Mouse (Mus musculus) heart, postnatal 10 days (tissue): ENCODE measurements around the gene Tmem156. TPM values are rescaled to one million over a fixed set of nuclear protein-coding genes. Genes with fewer than 3 reads are reported as not detected.

Source experiments
- DNase-seq, 2 experiments: peaks; one replicate each; pipeline ENCODE4 v3.0.0; 2021
- intact Hi-C: fragments of 180-260 bp; cut with DNase I; formaldehyde crosslinking; loops from one replicate; pipeline ENCODE4 v1.15.1; 2025
- total RNA-seq, 2 experiments: library from RNA; stranded (reverse); gene quantifications; 2 replicates each; pipeline ENCODE4 v1.2.3; 2021

Gene Tmem156
- total RNA-seq, 2 experiments from 2014 or later = 0.29 TPM; not detected in 1

DNA sequence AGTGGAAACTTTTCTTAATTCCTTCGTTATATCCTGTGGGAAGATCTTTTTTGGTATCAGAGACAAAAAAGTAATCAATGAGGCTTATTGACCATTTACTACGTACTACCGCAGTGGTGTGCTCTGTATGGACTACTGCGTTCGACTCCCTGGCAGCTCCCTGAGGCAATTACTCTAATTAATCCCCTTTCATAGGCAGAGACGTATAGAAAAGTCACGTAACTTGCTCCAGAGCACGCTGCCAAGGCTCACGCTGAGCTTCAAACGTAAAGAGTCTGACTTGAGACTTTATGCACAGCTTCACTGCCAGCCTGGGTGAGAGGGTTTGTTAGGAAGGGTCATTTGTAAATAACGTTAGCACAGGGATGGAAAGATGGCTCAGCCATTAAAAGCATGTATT lies 8.1 kb upstream of the Tmem156 start:
- no peak for DNase-seq
- intact Hi-C loops = loop anchor here (5.0 kb wide), 1 partner anchor 53 kb away; no protein-coding TSS in a partner anchor

DNA sequence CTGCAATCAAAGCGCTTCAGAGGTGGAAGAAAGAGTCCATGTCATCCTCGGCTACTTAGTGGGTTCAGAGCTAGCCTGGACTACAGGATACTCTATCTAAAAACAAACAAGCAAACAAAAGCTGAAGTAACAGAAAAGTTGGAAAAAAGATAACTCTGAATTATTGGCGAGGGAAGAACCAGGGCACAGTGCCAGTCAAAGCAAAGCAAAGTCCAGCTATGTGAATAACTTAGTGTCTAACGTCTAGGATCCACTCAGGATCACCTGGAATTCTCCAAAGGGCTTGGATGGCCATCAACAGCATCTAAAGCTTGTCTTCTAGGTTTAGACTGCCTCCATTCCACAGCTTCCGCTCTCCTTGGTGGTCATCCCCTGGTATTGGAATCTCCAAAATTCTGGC lies 5.5 kb upstream of the Tmem156 start:
- DNase-seq = no peak
- intact Hi-C loops = no loop called here

DNA sequence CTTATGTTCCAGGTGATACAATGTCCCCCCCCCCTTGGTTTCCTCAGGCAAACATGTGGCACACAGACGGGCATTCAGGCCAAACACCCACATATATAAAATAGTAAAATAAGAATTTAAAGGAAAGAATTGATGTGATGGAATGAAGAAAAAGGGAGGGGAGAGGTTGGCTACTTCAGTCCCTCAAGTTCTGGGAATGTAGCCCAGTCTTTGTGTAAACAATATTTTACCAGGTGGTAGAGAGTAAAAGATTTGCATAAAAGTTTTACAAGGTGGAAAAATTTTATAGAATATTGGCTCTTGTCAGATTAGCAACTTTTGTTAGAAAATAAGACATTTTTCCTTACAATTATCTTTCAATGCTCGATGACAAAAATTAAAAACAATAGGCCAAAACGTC lies 4.9 kb upstream of the Tmem156 start:
- DNase-seq = no peak
- intact Hi-C loops = no loop called here

GRCm38 (mm10) chr5:65096082-65096481 lies 4.2 kb upstream of the Tmem156 start:
- intact Hi-C loops = no loop called here
- no peak for DNase-seq

GRCm38 (mm10) chr5:65094902-65095545 lies 3.1 kb upstream of the Tmem156 start:
- DNase-seq = no peak
- intact Hi-C loops = no loop called here

GRCm38 (mm10) chr5:65093769-65094168 lies 1.8 kb upstream of the Tmem156 start:
- intact Hi-C loops = no loop called here
- no peak for DNase-seq

DNA sequence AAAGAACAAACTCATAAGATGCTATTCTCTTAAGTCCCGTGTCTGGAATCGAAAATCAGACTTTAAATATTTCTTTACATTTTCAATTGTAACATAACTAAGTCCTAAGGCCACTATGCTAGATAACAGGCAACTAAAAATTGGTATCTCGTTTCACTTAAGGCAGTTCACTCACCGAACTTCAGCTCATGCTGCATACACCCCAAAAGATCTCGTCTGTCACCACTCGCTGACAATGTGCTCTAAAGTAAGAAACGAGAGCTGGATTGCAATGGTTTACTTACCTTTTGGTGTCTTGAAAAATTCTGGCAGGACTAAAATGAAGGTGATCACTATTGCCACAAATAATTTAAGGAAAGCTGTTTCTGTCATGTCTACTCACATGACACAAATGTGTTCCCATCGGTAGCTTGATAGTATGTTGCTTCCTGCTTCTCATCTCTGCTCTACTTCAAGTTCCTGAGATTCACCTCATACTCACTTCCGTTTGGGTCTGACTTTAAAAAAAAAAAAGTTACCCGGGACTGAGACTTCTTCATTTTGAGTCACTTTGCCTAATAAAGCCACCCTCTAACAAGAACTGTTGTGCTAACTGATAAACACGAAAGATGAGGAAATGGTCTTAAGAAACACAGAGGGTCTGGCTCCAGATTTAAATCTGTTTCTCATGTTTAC lies 611 bp downstream of the Tmem156 start:
- intact Hi-C loops = no loop called here
- DNase-seq = no peak

DNA sequence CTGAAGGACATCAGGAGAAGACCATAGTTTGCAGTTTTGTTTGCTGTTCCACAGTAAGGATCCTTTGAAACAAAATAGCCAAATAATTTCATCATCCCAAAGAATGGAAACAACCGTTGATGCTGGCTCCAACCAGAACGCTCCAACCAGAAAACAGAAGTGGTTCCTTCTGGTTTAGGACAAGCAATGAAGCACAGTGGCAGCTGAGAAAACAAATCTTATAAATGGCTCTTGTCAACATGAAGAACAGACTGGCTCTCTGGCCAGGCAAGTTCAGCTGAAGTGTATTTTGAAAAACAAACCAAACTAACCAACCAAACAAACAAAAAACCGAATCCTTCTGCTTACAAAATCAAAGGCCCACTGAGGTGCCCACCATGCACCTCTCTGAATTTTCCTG lies 2.2 kb downstream of the Tmem156 start:
- DNase-seq = no peak
- intact Hi-C loops = no loop called here

DNA sequence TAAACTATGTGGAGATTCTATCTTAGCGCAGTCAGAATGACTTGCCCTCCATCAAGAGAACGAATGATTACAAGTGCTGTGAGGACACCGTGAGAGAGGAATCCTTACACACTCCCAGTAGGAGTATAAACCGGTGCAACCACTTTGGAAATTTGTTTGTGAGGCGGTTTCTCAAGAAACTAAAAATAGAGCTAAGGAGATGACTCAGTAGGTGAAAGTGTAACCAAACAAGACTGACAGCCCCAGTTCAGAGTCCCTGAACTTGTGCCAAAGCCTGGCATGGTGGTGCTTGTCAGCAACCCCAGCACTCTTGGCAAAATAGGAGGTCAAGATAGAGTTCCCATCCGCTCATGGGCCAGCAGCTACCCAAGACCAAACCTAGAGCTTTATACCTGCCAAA lies 5.4 kb downstream of the Tmem156 start:
- peak; percentile 61 to 63 for DNase-seq
- intact Hi-C loops = no loop called here

GRCm38 (mm10) chr5:65081836-65082235 lies 10.1 kb downstream of the Tmem156 start:
- intact Hi-C loops = no loop called here
- no peak for DNase-seq

DNA sequence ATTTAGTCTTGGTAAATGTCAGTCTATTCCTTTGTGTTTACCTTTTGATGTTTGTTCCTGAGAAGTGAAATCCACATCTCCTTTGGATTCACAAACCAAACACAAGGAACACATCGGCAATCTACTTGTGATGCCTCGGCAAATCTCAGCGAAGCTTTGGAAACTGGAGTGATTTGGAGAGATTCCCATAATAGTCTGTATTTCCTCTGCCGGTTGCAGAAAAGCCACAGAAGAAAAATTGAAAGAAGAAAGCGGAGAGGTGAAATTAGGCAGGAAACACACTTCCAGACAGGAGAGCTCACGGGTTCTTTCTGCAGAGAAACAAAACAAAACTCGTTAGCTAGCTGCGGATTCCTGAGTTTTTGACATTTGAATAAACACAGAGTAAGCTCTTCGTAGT lies 12.1 kb downstream of the Tmem156 start:
- peak in 1 of 2 experiments; percentile 26 for DNase-seq
- intact Hi-C loops = loop anchor here (5.0 to 10.0 kb wide), 2 partner anchors 132 to 165 kb away; no protein-coding TSS in a partner anchor

DNA sequence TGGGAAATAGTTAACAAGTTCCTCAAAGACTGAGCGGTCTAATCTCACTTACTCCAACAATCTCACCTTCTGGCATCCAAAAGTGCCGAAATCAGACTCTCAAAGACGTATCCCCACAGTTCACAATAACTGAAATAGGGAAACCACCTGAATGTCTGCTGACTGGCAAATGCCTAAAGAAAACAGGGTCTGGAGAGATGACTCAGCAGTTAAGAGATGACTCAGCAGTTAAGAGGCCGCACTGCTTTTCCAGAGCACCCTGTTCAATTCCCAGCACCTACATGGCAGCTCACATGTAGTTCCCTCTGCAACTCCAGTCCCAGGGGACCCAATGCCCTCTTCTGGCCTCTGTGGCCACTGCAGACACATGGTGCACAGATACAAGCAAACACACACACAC lies 13.9 kb downstream of the Tmem156 start:
- intact Hi-C loops = loop anchor here (5.0 to 10.0 kb wide), 2 partner anchors 134 to 167 kb away; no protein-coding TSS in a partner anchor
- DNase-seq = no peak

GRCm38 (mm10) chr5:65076748-65077147 lies 15.2 kb downstream of the Tmem156 start:
- intact Hi-C loops = loop anchor here (5.0 to 10.0 kb wide), 2 partner anchors 136 to 168 kb away; no protein-coding TSS in a partner anchor

DNA sequence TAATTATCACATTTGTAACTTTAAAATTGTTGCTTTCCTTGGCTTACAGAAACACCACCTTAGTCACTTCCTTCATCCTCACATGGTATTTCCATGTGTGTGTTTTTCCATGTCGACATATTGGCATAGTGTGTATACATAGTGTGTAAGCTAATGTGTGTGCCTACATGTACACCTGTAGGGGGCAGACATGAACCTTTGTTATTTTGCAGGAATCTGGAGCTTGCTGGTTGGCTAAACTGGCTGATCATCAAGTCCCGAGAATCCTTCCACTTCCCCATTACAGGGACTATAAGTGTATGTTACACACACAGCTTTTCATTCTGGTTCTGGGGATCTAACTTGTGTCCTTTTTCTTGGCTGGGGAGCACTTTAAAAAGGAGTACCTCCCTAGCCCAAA lies 15.8 kb downstream of the Tmem156 start:
- DNase-seq = peak in 1 of 2 experiments; percentile 15
- intact Hi-C loops = loop anchor here (5.0 to 10.0 kb wide), 2 partner anchors 136 to 169 kb away; no protein-coding TSS in a partner anchor

More at GRCm38 (mm10) chr5:65076748-65077147, 15.2 kb downstream of the Tmem156 start:
- no peak for DNase-seq

DNA sequence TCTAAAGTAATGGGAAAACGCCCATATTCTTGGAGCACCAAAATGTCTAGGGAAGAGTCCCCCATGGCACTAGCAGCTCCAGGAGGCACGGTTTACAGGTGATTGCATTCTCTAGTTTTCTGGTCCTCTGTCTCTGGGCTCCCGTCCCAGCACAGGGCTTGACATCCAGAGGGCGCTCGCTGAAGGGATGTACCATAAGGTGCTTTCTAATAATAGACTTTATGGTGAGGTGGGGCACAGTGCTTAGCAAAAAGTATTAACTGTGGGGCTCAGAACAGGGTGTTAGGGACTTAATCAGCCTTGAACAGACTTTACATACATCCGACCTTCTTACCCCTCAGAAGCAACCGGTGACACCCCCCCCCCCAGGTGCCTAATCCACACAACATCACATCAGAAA lies 17.2 kb downstream of the Tmem156 start:
- intact Hi-C loops = loop anchor here (5.0 to 10.0 kb wide), 2 partner anchors 138 to 170 kb away; no protein-coding TSS in a partner anchor
- peak; percentile 40 to 46 for DNase-seq

- intact Hi-C loops = loop anchor here (10.0 kb wide), 1 partner anchor 172 kb away; no protein-coding TSS in a partner anchor
- DNase-seq = no peak
Observed at GRCm38 (mm10) chr5:65073247-65073646, 18.7 kb downstream of the Tmem156 start.

DNA sequence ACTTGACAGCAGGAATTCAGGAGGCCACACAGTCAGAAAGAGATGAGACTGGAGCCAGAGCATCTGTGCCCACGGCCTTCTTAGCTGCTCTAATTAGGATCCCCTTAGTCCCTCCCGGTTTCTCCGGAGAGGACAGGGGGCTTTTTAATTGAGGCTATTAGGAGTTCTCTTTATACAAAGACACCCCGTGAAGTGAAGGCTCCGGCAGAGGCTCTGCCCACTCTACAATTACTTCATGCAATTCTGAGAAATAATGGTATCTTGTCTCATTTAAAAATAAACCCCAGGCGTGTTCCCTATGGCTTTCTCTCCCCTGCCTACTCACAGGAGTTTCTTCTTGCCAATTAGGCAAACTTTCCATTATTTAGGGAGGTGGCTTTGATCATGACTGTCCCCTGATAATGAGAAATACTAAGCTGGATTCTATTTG lies 20.2 kb downstream of the Tmem156 start:
- intact Hi-C loops = loop anchor here (10.0 kb wide), 1 partner anchor 173 kb away; no protein-coding TSS in a partner anchor
- no peak for DNase-seq

DNA sequence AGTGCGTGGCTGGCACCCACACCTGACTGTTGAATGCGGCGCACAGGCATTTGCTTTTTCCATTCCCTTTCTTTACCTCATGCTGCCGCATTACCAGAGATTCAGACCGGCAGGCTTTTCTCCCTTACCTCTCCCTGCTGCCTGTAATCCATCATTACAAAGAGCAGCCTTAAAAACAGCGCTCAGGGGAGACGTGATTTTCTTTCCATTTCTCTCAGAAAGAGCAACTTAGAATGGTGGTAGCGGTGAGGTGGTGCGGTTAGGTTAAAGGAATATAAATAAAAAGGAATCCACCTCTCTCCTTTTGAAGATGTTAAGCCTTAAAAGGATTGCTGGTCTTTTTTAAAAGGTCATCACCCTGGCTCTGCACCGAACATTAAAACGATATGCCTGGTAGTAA lies 22.1 kb downstream of the Tmem156 start:
- intact Hi-C loops = loop anchor here (10.0 kb wide), 1 partner anchor 175 kb away; no protein-coding TSS in a partner anchor
- no peak for DNase-seq

- no peak for DNase-seq
- intact Hi-C loops = no loop called here
Observed at GRCm38 (mm10) chr5:65068166-65068565, 23.8 kb downstream of the Tmem156 start.

DNA sequence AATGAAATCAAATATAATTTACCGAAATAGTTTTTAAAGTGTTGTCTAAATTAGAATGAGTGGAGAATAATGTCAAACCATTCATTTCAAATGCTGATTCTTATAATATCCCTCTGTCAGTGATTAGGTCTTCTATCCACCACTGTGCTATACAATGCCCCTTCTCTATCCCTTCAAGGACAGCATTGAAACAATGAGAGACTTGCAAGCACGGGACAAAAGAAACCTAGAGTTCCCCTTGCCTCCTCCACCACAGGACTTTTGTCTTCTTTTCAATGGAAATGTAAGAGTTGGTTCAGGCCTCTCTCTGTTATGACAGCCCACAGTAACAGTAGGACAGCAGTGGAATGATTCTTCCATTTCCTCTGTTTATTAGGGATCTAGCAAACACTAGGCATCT lies 28.7 kb downstream of the Tmem156 start:
- no peak for DNase-seq
- intact Hi-C loops = no loop called here

DNA sequence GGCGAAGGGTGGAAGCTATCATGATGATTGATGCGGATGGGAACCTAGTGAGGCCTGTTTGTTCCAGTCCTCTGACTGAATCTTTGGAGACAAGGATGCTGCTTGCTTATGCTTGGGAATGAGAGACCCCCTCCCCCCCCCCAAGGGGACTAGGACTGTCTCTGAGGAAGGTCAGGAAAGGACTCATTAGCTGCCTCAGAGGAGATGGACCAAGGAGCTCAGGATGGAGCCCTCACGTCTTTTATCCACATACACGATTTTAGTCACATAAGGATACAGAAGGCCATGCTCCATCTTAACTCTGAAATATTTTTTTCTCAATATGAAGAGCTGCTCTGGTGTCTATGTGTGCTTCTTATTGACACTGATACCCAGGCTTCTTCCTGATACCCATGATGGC lies 29.7 kb downstream of the Tmem156 start:
- no peak for DNase-seq
- intact Hi-C loops = no loop called here

DNA sequence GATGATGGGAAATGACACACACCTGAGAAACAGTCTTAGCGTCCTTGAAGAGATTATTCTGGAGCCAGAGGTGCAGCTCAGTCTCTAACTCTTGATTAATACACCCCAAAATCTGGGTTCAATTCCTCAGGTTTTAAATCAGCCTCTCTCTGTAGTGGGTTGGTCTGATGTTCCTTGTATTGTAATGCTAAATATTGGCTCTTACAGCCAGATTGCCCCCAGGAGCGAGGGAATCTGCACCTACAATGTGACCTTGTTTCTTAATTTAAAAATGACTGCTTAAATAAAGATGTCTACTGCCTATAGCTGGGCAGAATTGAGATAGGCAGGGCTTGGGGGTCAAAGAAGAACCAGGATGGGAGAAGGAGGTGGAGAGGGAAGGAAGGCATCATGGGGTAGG lies 32.1 kb downstream of the Tmem156 start:
- DNase-seq = no peak
- intact Hi-C loops = no loop called here
